Mouse (Mus musculus) bone marrow, adult 2 months (tissue): Measurements from ENCODE around the gene Brd1. TPM values are rescaled to one million over a fixed set of nuclear protein-coding genes. Genes with fewer than 3 reads are reported as not detected.
"Not testable (repeated sequence)": the region's sequence is repeated elsewhere in the genome, so short reads cannot be mapped to it uniquely, and the experiment has no call there.

Experiments
- H3K27ac ChIP-seq: fragments of 200-500 bp; 2 replicates; pipeline ENCODE4 v1.5.1; 2012; ENCODE audit warnings: low read depth, mild to moderate bottlenecking, control low read depth, inconsistent platforms, low read length; ENCODE audit not compliant: control insufficient read depth, poor library complexity, insufficient read depth
- H3K4me1 ChIP-seq: fragments of 200-500 bp; 2 replicates; pipeline ENCODE4 v1.6.1; 2011; ENCODE audit warnings: low read length; ENCODE audit not compliant: control insufficient read depth, insufficient read depth
- H3K4me3 ChIP-seq: fragments of 200-500 bp; replicated peaks from 2 replicates; pipeline ENCODE3; 2011; ENCODE audit warnings: mild to moderate bottlenecking, low read depth, low read length, control low read depth; ENCODE audit not compliant: control insufficient read depth
- CTCF ChIP-seq: fragments of 200-500 bp; IDR thresholded peaks from 2 replicates; pipeline ENCODE4 v1.5.1; 2011; ENCODE audit warnings: low read length, control low read depth; ENCODE audit not compliant: control insufficient read depth, insufficient read depth
- POLR2A ChIP-seq: fragments of 200-500 bp; IDR thresholded peaks from 2 replicates; pipeline ENCODE4 v1.6.1; 2011; ENCODE audit warnings: low read depth, mild to moderate bottlenecking, control low read depth, low read length, borderline replicate concordance; ENCODE audit not compliant: control insufficient read depth
- WGBS: fragments of 180-500 bp; shearing (Covaris S2); methylation state at CpG from one replicate; pipeline ENCODE4 v1.1.7; 2018; 5-methylcytosine and 5-hydroxymethylcytosine counted together
- polyA plus RNA-seq: library from polyadenylated mRNA; stranded (reverse); fragments of >200 nt; gene quantifications from 2 replicates; pipeline ENCODE4 v1.2.4, GENCODE M21; 2011; ENCODE audit warnings: low replicate concordance; ENCODE audit not compliant: missing spikeins, insufficient read depth, insufficient read length

Brd1 gene
- polyA plus RNA-seq, 1 experiment = 29.1 TPM

- WGBS = 1% methylated on average over 117 of the region's 119 CpGs
- TF ChIP-seq POLR2A = no peak
- no peak for TF ChIP-seq CTCF
- peak within 1 kb of the TSS; percentile 81 for H3K27ac ChIP-seq
- H3K4me3 ChIP-seq = peak within 1 kb of the TSS; percentile 76
- H3K4me1 ChIP-seq = peaks cover 7% of the 10 kb centered on the region; the same call in 1 of the 2 replicates
Observed at GRCm38 (mm10) chr15:88751564-88752402, 17.8 kb upstream of the Brd1 start, which contains the start of gene Zbed4. Gene Zbed4 (plus strand): TSS chr15:88751660.

- peak overlapping the region; percentile 78 for H3K27ac ChIP-seq
- H3K4me3 ChIP-seq = peak overlapping the region; percentile 60
- H3K4me1 ChIP-seq = peaks cover 7% of the 10 kb centered on the region; the same call in 1 of the 2 replicates
- TF ChIP-seq CTCF (no peak; the same call in 1 of the 2 replicates), POLR2A (peak; percentile 88)
- 3% methylated on average over 54 of the region's 54 CpGs for WGBS
Observed at GRCm38 (mm10) chr15:88750677-88751563, 16.9 kb upstream of the Brd1 start.

- no peak overlapping the region for H3K4me3 ChIP-seq
- TF ChIP-seq POLR2A (no peak), CTCF (no peak)
- 55% methylated on average over 10 of the region's 10 CpGs for WGBS
- no peak overlapping the region for H3K27ac ChIP-seq
- H3K4me1 ChIP-seq = peaks cover 6% of the 10 kb centered on the region; the same call in 1 of the 2 replicates
Observed at GRCm38 (mm10) chr15:88750032-88750431, 16.0 kb upstream of the Brd1 start.

- H3K4me3 ChIP-seq, H3K27ac ChIP-seq, H3K4me1 ChIP-seq: not testable (repeated sequence)
- WGBS = 81% methylated on average over 8 of the region's 8 CpGs
Observed at GRCm38 (mm10) chr15:88749617-88750016, 15.6 kb upstream of the Brd1 start.

- no peak for TF ChIP-seq CTCF
- TF ChIP-seq POLR2A = no peak
- Histone ChIP-seq H3K4me3 (no peak overlapping the region), H3K27ac (no peak overlapping the region), H3K4me1 (peaks cover 7% of the 10 kb centered on the region; the same call in 1 of the 2 replicates)
- 74% methylated on average over 3 of the region's 3 CpGs for WGBS
Observed at GRCm38 (mm10) chr15:88745926-88746325, 11.9 kb upstream of the Brd1 start.

GRCm38 (mm10) chr15:88745347-88745746 lies 11.3 kb upstream of the Brd1 start:
- H3K4me1 ChIP-seq = peaks cover 4% of the 10 kb centered on the region; the same call in 1 of the 2 replicates
- WGBS = 42% methylated on average over 3 of the region's 3 CpGs
- no peak overlapping the region for H3K27ac ChIP-seq
- TF ChIP-seq POLR2A = no peak
- no peak for TF ChIP-seq CTCF
- no peak overlapping the region for H3K4me3 ChIP-seq

GRCm38 (mm10) chr15:88743371-88743770 lies 9.3 kb upstream of the Brd1 start:
- not testable (repeated sequence) for H3K4me3 ChIP-seq, H3K27ac ChIP-seq, H3K4me1 ChIP-seq
- 13% methylated on average over 5 of the region's 5 CpGs for WGBS

GRCm38 (mm10) chr15:88741366-88741765 lies 7.3 kb upstream of the Brd1 start:
- Histone ChIP-seq H3K4me3 (no peak overlapping the region), H3K4me1 (peaks cover 3% of the 10 kb centered on the region; the same call in 1 of the 2 replicates), H3K27ac (no peak overlapping the region)
- 75% methylated on average over 6 of the region's 6 CpGs for WGBS
- TF ChIP-seq POLR2A = no peak
- no peak for TF ChIP-seq CTCF
